Mouse (Mus musculus): ENCODE results near the gene Lin7b. TPM values are rescaled to one million over a fixed set of nuclear protein-coding genes. Genes with fewer than 3 reads are reported as not detected.

Gene Lin7b
- polyA plus RNA-seq, 1 experiment, result 2.2 TPM

GRCm38 (mm10) chr7:45338161-45338911, 32.0 kb downstream of the Lin7b start:
- peak; percentile 60 for DNase-seq
- H3K4me3 ChIP-seq (replicated peaks; ENCODE audit: extremely low read depth, low read depth, low read length), result no peak overlapping the region
- H3K4me1 ChIP-seq (ENCODE audit: control insufficient read depth, insufficient read depth, low read length), result peaks cover 15% of the 10 kb centered on the region
- TF ChIP-seq CTCF (IDR thresholded peaks at IDR 0.05; ENCODE audit: insufficient read depth, low read length), result no peak
- TF ChIP-seq POLR2A (IDR thresholded peaks at IDR 0.05; ENCODE audit: borderline replicate concordance, extremely low read depth, low read depth, low read length), result no peak
- 8% methylated on average over 14 of the region's 14 CpGs for WGBS

GRCm38 (mm10) chr7:45337469-45337868, 32.9 kb downstream of the Lin7b start:
- Histone ChIP-seq H3K4me3 (replicated peaks; ENCODE audit: extremely low read depth, low read depth, low read length) (no peak overlapping the region), H3K4me1 (ENCODE audit: control insufficient read depth, insufficient read depth, low read length) (peaks cover 15% of the 10 kb centered on the region)
- TF ChIP-seq CTCF (IDR thresholded peaks at IDR 0.05; ENCODE audit: insufficient read depth, low read length) (no peak), POLR2A (IDR thresholded peaks at IDR 0.05; ENCODE audit: borderline replicate concordance, extremely low read depth, low read depth, low read length) (no peak)
- WGBS, result 23% methylated on average over 4 of the region's 4 CpGs
- no peak for DNase-seq

DNA sequence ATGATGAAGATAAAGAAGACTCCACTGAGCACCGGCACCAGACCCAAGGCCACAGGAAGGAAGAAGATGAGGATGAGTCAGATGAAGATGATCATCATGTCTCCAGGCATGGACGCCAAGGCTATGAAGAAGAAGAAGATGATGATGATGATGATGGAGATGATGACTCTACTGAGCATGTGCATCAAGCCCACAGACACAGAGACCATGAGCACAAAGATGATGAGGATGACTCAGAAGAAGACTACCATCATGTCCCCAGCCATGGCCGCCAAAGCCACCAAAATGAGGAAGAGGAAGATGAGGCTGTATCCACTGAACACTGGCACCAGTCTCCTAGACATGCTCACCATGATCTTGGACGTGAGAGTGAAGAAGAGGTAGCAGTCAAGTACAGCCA, 34.1 kb downstream of the Lin7b start:
- no peak overlapping the region for H3K4me3 ChIP-seq (replicated peaks; ENCODE audit: extremely low read depth, low read depth, low read length)
- no peak for DNase-seq
- WGBS, result 81% methylated on average over 4 of the region's 4 CpGs
- TF ChIP-seq CTCF (IDR thresholded peaks at IDR 0.05; ENCODE audit: insufficient read depth, low read length), result no peak
- TF ChIP-seq POLR2A (IDR thresholded peaks at IDR 0.05; ENCODE audit: borderline replicate concordance, extremely low read depth, low read depth, low read length), result no peak
- peaks cover 16% of the 10 kb centered on the region for H3K4me1 ChIP-seq (ENCODE audit: control insufficient read depth, insufficient read depth, low read length)

- 35% methylated on average over 5 of the region's 5 CpGs for WGBS
- Histone ChIP-seq H3K4me1 (ENCODE audit: control insufficient read depth, insufficient read depth, low read length) (peaks cover 6% of the 10 kb centered on the region), H3K4me3 (replicated peaks; ENCODE audit: extremely low read depth, low read depth, low read length) (no peak within 1 kb of the TSS)
- no peak for DNase-seq
- TF ChIP-seq CTCF (IDR thresholded peaks at IDR 0.05; ENCODE audit: insufficient read depth, low read length) (no peak), POLR2A (IDR thresholded peaks at IDR 0.05; ENCODE audit: borderline replicate concordance, extremely low read depth, low read depth, low read length) (no peak)
Measured at GRCm38 (mm10) chr7:45335056-45335455, 35.3 kb downstream of the Lin7b start, which contains the start of gene Hrc. Hrc (plus strand) TSS chr7:45335290.

DNA sequence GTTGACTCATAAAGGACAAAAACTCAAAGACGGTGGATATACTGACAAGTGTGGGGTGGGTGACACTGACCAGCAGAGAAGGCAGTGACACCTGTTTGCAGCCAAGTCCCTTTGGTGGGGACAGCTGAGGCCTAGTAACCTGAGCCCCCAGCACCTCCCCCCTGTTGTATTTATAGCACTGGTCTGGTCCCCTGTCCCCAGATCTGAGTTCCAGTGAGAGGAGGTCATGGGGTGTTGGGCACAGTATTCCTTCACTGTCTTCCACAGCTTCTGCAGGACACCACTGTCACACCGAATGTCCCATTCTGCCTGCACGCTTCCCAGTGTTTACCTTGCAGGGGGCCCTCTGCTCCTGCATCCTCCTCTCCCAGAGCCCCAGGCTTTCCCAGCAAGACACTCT, 35.8 kb downstream of the Lin7b start:
- H3K4me1 ChIP-seq (ENCODE audit: control insufficient read depth, insufficient read depth, low read length), result peaks cover 3% of the 10 kb centered on the region
- 55% methylated on average over 3 of the region's 3 CpGs for WGBS
- DNase-seq, result no peak
- TF ChIP-seq POLR2A (IDR thresholded peaks at IDR 0.05; ENCODE audit: borderline replicate concordance, extremely low read depth, low read depth, low read length) (no peak), CTCF (IDR thresholded peaks at IDR 0.05; ENCODE audit: insufficient read depth, low read length) (no peak)
- no peak overlapping the region for H3K4me3 ChIP-seq (replicated peaks; ENCODE audit: extremely low read depth, low read depth, low read length)

GRCm38 (mm10) chr7:45333431-45333982, 36.9 kb downstream of the Lin7b start, which contains the start of gene Trpm4:
Trpm4 (minus strand) TSS chr7:45333780.
- TF ChIP-seq CTCF (IDR thresholded peaks at IDR 0.05; ENCODE audit: insufficient read depth, low read length) (no peak), POLR2A (IDR thresholded peaks at IDR 0.05; ENCODE audit: borderline replicate concordance, extremely low read depth, low read depth, low read length) (peak; percentile 86; the same call in 1 of the 2 replicates)
- under 1% methylated on average over 38 of the region's 38 CpGs for WGBS
- DNase-seq, result peak; percentile 95
- Histone ChIP-seq H3K4me3 (replicated peaks; ENCODE audit: extremely low read depth, low read depth, low read length) (peak within 1 kb of the TSS; percentile 77), H3K4me1 (ENCODE audit: control insufficient read depth, insufficient read depth, low read length) (peaks cover 3% of the 10 kb centered on the region)

GRCm38 (mm10) chr7:45332685-45333425, 37.5 kb downstream of the Lin7b start:
- no peak for DNase-seq
- 2% methylated on average over 22 of the region's 22 CpGs for WGBS
- TF ChIP-seq POLR2A (IDR thresholded peaks at IDR 0.05; ENCODE audit: borderline replicate concordance, extremely low read depth, low read depth, low read length), result peak; percentile 31; the same call in 1 of the 2 replicates
- no peak for TF ChIP-seq CTCF (IDR thresholded peaks at IDR 0.05; ENCODE audit: insufficient read depth, low read length)
- Histone ChIP-seq H3K4me1 (ENCODE audit: control insufficient read depth, insufficient read depth, low read length) (peaks cover 3% of the 10 kb centered on the region), H3K4me3 (replicated peaks; ENCODE audit: extremely low read depth, low read depth, low read length) (peak overlapping the region; percentile 77)

DNA sequence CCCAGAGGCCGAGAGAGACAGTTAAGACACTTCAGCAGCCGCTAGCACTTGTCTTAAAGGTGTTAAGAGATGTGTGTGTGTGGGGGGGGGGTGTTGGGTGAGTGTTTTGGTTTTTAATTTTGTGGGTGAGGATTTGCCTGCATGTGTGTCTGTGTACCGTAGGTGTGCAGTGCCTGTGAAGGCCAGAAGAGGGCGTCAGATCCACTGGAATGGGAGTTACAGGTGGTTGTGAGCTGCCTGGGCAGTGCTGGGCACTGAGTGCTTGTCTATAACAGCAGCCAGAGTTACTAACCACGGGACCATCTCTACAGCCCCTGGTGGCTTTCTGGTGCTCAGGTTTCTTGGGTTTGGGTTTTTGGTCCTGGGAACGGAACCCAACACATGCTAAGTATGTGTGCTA, 38.9 kb downstream of the Lin7b start:
- TF ChIP-seq CTCF (IDR thresholded peaks at IDR 0.05; ENCODE audit: insufficient read depth, low read length) (peak; percentile 34), POLR2A (IDR thresholded peaks at IDR 0.05; ENCODE audit: borderline replicate concordance, extremely low read depth, low read depth, low read length) (no peak)
- 81% methylated on average over 6 of the region's 6 CpGs for WGBS
- Histone ChIP-seq H3K4me3 (replicated peaks; ENCODE audit: extremely low read depth, low read depth, low read length) (no peak overlapping the region), H3K4me1 (ENCODE audit: control insufficient read depth, insufficient read depth, low read length) (peaks cover 3% of the 10 kb centered on the region)
- DNase-seq, result no peak

- 88% methylated on average over 13 of the region's 13 CpGs for WGBS
- DNase-seq, result no peak
- TF ChIP-seq CTCF (IDR thresholded peaks at IDR 0.05; ENCODE audit: insufficient read depth, low read length), result no peak
- TF ChIP-seq POLR2A (IDR thresholded peaks at IDR 0.05; ENCODE audit: borderline replicate concordance, extremely low read depth, low read depth, low read length), result no peak
Measured at GRCm38 (mm10) chr7:45328841-45329475, 41.4 kb downstream of the Lin7b start.

More at GRCm38 (mm10) chr7:45328841-45329475, 41.4 kb downstream of the Lin7b start:
- Histone ChIP-seq H3K4me1 (ENCODE audit: control insufficient read depth, insufficient read depth, low read length) (peaks cover 3% of the 10 kb centered on the region), H3K4me3 (replicated peaks; ENCODE audit: extremely low read depth, low read depth, low read length) (no peak overlapping the region)

Measured in lung, adult 2 months (tissue).